Mouse (Mus musculus) testis, postnatal 10 days (tissue): ENCODE measurements around the gene Lrit2.
A peak's percentile ranks its signal among the peaks of the same experiment; 100 is the strongest.

Source experiments
- DNase-seq: peaks from one replicate; pipeline ENCODE4 v3.0.0; 2021; ENCODE audit warnings: low spot score

The Lrit2 gene

DNA sequence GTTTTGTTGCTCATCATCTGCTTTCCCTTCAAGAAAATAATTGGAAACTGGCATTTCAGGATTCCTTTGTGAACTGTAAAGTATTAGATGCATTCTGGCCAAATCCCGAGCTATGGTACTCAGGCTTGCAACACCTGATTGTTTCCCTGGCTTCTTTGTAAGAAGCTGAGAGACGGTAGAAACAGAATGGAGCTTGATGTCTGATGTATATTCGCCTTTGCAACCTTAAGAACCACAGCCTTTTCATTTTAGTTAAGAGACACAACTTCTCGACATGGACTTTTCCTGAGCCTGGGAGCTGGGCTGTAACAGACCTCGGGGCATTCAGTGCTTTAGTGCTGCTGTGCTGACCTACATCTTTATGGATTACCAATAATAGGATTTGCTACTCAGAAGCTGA is at the start of gene Lrit2:
Gene Lrit2, plus strand, starts transcription at position 301 of the 400 bp plus-strand sequence.
- no peak for DNase-seq

DNA sequence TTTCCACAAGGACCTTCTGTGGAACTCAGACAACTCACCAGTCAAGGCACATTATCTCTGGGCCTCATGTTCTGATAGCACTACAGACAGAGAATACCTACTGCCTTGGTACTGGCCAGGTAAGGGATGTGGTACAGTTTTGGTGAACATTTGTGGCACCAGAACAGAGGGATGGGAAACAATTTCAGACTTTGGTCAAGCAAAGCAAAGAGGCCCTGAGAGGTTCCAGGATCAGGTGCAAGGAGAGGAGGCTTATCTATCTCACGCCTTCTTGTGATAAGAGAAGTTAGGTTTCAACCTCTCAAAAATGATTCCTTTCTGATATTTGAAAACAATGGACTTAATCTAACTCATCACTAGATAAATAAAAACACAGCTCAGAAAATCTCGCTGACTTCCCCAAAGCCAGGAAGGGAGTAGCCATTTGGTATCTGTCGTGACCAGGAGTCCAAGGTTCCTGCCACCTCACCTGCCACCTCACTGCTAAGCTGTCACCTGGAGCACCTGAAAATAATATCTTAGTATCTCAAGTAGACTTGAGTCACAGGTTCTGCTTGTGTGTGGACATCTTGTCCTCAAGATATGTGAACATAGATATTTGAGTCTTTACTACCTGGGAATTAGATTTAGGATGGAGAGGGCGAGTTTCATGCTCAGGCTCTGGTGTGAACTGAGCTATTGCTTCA is 40.3 kb upstream of the Lrit2 start:
- no peak for DNase-seq

DNA sequence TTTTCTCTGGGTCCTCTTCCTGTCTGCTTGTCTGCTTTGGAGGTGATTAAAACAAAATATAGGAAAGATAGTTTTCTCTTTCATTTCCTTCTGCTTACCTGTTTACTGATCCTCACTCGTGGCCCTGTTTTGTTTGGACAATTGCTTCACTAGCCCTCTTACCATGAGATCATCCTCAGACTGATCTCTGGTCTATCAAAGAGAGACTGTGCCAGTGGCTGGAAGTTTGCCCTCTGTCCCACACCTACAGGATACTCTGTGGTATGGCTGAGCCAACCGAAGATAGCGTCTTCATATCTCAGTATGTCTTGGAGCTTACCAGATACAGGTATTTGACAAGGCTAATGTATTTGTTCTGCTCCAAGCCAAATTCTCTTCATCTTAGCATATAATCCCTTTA is 39.8 kb upstream of the Lrit2 start:
- DNase-seq = no peak

DNA sequence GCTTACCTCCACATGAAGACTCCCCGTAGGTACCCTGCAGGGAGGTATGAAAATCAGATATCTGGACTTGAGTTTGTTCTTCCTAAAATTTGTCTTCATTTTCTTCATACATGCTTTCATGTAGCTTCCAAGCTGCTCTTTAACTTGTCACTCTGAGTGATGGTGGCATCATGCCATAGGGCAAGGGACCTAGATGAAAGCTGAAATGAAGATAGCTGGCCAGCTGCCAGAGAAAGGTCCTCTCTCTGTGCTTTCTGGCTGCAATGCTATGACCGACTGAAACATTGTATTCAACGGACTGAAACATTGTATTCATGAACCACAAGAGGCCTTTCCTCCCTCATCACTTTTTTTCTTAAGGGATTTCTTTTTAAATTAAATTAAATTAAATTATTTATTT is 39.2 kb upstream of the Lrit2 start:
- peak; percentile 54 for DNase-seq

DNA sequence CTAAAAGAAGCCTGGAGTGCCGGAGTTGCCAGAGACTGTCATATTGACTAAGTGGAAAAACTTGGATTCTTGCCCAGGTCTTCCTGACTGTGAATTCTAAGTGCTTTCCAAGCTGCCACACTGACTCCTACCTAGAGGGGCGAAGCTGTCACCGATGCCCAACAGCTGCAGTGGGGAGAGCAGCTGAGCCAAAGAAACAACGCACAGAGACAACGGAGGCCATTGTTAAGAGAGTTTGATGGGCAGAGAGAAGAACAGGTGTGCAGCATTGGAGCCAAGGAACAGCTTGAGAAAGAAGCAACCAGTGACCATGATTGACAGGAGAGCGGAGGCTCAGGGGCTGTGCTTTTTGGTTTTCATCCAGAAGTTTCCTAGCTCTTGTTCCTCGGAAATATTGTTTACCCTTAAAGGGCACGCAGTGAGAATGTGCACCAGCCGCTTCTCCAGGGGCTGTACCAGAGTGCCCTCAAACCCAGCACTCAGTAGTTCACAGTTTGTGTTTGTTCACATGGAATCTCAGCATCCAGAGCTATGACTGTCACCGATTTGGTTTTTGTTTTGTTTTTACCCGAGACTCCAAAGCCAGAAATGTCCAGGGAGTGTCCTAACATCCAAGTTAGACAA is 35.1 kb upstream of the Lrit2 start:
- no peak for DNase-seq

DNA sequence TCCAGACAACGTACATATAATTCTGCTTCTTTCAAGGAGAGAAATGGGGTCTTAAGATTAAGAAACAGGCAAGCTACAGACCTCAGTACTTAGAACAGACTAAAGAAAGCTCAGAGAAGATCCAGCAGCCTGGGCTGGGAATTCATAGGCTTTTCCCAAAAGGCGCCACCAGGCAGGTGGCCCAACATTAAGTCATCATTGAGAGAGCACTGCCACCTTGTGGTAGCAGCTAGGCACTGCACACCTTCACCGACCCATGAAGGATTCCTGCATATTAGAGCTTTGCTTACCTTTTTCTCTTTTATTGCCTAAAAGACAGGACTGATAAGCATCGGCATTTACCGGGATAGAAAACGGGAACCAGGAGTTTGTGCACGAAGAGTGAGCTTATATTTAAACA is 34.5 kb upstream of the Lrit2 start:
- DNase-seq = peak; percentile 81

DNA sequence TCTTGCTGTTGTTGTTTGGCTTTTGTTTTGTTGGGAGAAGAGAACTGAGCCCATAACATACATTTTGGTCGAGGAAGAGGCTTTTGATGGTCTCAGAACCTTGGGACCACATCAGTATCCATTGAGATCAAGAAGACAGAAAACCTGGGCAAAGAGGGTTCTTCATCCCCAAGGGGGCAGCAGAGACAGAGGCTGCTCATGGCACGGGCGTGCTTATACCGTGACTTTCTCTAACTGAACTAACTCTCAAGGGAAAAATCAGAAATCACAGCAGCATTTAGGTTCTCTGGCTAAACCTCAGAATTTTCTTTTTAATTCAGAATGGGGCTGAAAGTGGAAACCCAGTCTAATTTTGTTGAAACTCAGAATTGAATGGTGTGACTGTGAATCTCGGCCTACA is 33.3 kb upstream of the Lrit2 start:
- no peak for DNase-seq

DNA sequence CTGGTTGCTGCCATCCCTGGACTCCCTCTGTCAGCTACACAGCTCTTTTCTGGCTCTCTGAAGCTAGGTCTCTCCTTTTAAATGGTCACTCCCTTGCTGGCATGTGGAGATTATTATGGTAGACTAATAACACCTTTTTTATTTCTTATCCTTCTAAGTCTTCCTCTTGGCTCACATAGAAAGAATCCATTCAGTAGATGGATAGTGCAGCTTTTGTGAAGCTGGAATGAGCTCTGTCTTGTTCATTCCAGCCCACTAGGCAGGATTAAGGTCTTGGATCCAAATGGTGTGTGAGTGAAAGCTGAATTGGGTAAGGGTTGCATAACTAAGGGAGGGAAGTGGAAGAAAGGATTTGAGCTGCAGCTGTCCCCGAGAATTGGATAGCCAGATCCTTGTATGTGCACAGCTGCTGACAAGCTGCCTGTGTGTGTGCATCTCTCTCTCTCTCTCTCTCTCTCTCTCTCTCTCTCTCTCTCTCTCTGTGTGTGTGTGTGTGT is 18.8 kb upstream of the Lrit2 start, which contains the start of gene Rgr:
Gene Rgr, minus strand, starts transcription at position 51 of the 497 bp plus-strand sequence.
- no peak for DNase-seq

DNA sequence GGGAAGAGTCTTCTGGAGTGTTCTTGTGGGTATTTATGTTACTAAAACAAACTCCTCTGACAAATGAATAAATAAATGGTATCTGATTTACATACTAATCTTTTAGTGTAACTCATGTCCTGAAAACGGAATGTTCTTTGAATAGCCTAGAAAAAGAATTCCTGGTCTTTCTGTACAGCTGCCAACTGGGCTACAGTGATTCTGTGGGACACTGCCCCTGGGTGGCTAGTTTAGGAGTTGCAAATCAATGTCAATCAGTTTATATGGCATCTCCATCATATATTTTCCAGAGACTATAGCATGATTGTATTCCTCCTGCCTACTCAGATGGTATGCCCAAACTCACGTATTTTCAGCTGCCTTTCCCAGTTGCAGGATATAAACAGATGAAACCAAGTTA is 2.9 kb upstream of the Lrit2 start:
- no peak for DNase-seq

DNA sequence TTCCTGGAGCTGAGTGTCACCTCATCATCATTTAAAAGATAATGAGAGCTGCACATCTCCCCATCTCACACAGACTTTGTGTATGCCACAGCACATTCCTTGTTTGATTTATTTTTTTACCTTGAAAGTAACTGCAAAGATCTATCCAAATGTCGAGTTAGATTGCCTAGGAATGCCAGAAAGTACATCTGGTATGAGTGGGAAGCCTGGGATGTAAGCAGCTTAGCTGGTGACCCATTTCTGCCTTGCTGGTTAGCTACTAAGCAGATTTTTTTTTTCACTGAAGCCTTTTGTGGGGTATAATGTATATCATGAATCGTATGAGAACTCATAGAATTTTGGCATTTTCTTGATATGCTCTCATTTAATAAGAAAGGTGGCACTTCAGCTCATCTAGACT is 1.1 kb upstream of the Lrit2 start:
- no peak for DNase-seq

DNA sequence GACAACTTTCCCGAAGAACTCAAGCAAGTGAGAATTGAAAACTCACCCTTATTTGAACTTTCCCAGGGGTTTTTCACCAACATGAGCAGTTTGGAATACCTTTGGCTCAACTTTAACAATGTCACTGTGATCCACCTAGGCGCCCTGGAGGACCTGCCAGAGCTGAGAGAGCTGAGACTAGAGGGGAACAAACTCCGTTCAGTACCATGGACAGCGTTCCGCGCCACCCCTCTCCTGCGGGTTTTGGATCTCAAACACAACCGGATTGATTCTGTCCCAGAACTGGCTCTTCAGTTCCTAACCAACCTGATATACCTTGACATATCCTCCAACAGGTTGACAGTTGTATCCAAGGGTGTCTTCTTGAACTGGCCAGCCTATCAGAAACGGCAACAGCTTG is 787 bp downstream of the Lrit2 start:
- DNase-seq = peak; percentile 86

DNA sequence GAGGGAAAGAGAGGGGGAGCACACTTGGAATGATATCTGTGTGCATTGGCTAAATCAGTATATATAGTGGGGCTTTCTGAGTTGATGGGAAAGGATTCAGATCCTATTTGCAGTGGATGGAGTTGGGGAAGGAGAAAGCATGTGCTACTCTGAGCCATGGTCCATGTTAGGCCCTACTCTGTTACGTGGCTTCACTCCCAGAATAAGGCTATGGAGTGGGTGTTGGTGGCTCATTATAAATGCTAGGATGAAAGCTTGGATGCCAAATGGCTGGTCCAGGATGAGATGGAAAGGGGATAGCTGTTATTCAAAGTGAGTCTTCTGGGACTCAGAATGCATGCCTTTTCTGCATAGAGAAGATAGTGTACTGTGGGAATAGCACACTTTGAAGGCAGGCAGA is 13.0 kb downstream of the Lrit2 start:
- DNase-seq = no peak

DNA sequence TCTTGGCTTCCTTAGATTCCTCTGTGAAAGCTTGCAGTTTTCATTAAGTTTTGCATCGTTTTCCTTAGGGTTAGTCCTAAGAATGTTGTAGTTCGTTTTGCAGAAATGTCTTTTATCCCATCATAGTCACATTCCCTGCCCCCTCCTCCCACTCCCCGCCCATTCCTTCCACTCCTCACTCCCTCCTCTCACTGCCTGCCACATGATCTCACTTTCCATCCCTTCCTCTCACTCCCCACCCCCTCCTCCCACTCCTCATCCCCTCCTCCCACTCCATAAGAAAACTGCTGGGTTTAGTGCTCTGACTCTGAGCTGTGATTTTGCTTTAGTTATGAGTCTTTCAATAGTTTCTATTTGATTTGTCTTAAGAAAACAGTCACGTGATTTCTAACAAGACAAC is 16.0 kb downstream of the Lrit2 start:
- DNase-seq = no peak

DNA sequence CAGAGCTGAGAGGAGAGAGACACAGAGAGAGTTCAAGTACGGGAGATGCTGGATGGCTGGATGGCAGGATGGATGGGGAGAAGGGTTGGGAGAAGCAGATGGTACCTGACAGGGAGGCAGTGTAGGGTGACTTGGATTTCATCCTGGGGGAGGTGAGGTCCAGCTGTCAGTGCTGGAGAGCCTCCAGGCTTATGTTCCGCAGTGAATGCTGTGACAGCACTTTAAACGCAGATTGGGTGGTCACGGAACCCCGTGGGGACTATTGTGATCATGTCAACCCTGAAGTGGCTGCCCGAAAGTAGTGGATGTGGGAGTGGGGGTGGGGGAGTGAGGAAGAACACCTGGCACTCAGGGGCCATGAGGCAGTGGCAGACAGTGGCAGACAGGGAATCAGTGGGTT is 26.7 kb downstream of the Lrit2 start:
- DNase-seq = no peak

DNA sequence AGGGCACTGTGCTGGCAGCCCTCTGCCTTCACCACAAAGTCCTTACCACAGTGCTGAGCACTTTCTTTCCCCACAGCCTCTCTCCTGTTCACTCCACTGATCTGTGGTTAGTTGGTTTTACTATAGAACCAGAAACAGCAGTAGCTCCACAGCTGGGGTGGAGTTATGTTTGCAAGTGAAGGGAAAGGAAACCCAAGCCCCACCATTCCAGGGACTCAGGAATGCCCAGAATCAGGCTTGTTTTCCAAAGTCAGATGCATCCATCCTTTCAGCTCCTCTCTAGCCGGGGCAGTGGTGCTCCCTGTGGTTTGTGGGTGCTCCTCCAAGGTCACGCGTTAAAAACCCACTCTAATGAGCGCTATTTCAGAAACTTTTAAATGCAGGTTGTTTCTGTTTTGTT is 27.8 kb downstream of the Lrit2 start:
- DNase-seq = no peak

DNA sequence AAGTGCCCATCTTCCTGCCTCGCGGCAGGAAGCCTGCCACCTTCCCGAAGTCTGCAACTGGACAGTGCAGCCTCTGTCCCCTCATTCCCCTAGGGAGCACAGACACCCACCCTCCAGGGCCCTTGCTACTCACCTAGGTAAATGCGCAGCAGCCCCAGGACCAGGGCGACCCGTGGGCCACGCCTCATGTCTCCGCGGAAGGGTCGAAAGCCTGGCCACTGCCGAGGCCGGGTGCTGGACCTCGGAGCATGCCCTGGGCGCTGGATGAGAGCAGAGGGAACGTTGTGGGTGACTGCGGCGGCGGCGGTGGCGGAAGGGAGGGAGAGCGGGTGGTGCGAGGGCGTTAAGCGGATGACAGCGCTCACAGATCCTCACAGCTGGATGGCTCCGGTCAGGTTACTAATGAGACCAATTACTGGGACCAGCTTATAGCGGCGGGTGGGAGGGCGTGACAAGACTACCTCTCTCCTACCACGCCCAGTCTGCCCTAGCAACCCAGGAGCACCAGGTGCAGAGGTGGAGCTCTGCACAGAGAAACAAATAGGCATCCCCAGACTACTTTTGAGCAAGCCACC is 30.3 kb downstream of the Lrit2 start, which contains the start of gene Cdhr1:
Gene Cdhr1, minus strand, starts transcription at position 392 of the 575 bp plus-strand sequence.
- DNase-seq = no peak

DNA sequence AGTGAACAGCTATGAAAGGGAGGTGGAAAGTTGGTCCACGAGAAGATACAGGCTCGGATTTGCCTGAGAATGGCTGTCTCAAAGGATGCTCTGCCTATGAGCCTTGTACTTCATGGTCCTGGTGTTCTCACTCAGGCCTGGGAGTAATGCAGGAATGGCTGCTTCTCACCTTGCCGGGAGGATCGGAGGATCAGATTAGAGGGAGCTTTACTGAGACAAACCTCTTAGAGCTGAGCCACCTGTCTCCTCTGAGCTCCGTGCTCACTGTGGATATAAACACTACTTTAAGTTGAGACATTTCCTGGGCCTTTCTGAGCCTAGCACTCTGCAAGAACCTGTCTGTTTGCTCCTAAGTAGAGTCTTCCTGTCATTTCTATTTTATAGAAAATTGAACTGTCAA is 33.8 kb downstream of the Lrit2 start:
- DNase-seq = no peak

DNA sequence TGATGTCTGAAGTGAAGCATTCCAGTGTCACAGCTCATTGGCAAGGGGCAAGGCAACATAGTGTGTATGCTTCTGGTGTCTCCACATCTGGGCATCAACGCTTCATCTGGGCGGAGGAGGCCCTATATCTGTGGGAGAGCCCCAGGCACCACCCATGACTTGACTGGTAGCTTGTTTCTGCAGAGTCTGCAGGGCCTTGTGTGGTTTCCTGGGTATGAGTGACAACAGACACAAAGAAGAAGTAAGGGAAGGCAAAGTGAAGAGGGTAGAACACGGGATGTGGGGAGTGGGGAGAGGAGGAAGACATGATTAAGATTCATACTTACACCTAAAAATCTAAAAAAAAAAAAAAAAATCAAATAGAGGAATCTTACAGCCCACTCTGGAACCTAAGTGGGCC is 34.8 kb downstream of the Lrit2 start:
- DNase-seq = no peak

DNA sequence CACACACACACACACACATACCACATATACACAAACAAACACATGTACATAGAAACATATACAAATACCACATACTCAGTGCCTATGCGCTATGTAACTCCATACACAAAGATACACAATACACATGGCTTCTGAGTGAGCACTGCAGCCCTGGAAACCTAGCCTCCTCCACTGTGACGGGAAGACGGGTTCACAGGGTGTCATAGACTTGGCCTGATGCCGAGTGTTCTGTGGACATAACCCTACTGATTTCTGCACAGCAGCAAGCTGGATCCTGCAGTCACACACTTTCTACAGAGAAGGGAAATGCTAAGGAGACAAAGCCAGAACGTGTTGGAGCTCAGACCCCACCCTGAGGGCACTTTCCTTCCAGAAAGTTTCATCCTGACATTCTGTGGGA is 37.0 kb downstream of the Lrit2 start:
- DNase-seq = no peak

DNA sequence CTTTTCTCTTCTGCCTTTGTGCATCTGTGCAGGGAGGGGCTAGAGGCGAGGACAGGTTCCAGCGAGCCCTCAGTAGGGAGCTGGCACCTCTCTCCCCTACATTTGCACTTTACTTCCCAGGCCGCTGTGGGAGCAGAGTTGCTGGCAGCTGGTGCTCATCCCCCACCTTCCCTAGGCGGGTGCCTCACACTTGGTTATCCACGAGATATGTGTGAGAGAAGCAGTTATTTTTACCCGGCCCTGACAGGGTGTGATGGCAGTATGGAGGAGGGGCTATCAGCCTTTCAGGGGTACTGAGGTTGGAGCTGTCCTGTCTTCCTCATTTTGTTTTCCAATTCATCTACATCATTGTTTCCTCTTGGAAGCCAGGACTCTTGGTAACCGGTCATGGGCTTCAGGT is 38.1 kb downstream of the Lrit2 start:
- no peak for DNase-seq

DNA sequence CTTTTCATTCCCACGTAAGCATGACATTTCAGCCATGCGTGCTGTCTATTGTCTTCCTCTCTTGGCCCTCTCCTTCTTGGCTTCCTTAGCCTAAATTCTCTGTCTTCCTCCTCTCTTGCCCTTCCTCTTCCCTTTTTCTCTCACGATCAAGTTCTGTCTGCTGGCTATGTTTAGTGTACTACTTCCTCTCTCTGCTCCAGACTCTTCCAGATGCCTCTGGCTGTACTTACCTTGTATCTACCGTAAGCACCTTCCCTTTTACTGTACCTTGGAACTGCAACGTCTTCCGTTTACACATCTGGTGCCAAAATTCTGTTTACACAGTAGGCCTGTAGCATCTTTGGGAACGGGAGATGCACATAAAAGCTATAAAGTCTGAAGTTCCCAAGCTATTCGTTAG is 41.7 kb downstream of the Lrit2 start:
- no peak for DNase-seq

DNA sequence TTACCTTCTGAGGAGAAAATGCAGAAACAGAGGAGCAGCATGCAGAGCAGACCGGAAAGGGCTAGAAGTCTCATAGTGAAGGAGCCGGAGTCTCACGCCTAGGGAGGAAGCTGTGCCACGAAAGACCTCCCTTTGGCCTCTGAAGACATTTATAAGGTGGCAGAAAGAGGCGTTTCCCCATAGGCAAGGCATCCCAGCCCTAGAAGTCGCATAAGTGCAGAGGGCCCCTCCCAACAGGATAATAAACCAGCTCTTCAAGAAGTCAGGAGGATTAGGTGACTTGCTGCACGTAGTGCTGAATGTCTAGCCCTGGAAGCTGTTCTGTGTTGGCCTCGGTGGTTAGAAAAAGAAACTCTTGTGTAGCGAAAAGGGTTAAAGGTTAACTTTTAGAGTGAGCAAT is 42.2 kb downstream of the Lrit2 start:
- DNase-seq = no peak

DNA sequence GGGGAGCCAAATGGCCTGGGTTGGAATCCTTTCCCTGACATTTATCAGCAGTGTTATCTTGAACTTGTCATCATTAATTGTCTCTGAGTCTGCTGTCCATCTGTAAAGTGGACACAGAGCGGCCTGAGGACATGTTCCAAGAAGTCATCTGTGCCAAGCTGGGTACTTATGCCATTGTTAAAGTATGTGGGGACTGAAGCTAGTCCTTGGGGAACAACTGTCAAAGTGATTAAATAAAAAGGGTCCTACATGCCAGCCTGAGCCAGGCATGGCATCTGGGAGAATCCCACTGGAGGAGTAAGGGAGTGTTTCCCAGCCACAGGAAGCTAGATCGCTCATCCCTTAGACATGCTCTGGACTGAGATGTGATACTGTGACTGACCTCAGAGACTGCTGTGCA is 42.7 kb downstream of the Lrit2 start:
- DNase-seq = no peak

DNA sequence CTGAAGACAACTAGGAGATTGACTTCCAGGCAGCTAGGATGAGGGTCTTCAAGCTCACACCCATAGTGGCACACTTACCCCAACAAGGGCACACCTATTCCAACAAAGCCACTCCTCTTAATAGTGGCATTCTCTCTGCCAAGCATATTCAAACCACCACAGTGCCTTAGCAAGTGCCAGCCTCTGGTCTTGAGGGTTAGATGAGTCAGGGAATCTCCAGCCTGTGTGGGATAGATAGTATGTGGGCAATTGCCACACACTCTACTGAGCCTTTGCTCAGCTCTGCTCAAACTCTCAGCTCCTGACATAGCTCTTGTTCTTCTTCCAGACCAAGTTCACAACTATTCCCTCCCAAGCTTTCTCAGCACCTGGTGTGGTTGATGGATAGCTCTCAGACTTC is 43.6 kb downstream of the Lrit2 start:
- no peak for DNase-seq
